Mouse (Mus musculus): Measurements from ENCODE around the gene Pde4b. TPM values are rescaled to one million over a fixed set of nuclear protein-coding genes. Genes with fewer than 3 reads are reported as not detected.

Pde4b gene
- polyA plus RNA-seq, 1 experiment from 2014 or later, result 6.8 TPM

DNA sequence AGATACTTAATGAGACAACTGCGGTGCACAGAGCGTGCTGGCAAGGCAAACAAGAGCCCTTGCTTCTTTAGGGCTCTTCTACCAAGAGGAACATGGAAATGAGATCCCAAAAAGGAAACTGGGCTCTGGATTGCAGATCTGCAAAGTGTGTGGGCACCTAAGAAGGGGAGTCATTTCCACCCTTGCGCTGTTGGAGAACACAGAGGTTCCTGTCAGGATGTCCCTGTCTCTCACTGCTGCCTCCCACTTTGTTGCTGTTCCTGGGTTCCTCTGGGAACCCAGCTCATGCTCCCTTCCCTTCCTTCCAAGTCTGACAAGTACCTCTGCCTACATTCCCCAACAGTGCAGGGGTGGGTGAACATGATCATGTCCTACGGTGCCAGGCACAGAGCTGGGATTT lies 61.4 kb downstream of the Pde4b start:
- Histone ChIP-seq H3K36me3 (ENCODE audit: control insufficient read depth, insufficient read depth, low read length) (no peaks in the 10 kb centered on the region), H3K27me3 (ENCODE audit: control insufficient read depth, insufficient read depth, low read length) (no peaks in the 10 kb centered on the region), H3K4me1 (ENCODE audit: control insufficient read depth, insufficient read depth, low read length) (no peaks in the 10 kb centered on the region), H3K4me2 (ENCODE audit: low read depth, severe bottlenecking) (no peak overlapping the region), H3K9me3 (ENCODE audit: control insufficient read depth, low read length) (no peaks in the 10 kb centered on the region), H3K27ac (replicated peaks; ENCODE audit: low read depth, low read length) (no peak overlapping the region), H3K4me3 (ENCODE audit: low read depth, low read length) (no peak overlapping the region), H3K9ac (ENCODE audit: low read length) (no peak overlapping the region)
- DNase-seq (ENCODE audit: low spot score), result no peak
- WGBS, result 86% methylated on average over 4 of the region's 4 CpGs
- ATAC-seq (ENCODE audit: insufficient number of reproducible peaks, low FRiP score, low TSS enrichment, low read depth), result no peak

DNA sequence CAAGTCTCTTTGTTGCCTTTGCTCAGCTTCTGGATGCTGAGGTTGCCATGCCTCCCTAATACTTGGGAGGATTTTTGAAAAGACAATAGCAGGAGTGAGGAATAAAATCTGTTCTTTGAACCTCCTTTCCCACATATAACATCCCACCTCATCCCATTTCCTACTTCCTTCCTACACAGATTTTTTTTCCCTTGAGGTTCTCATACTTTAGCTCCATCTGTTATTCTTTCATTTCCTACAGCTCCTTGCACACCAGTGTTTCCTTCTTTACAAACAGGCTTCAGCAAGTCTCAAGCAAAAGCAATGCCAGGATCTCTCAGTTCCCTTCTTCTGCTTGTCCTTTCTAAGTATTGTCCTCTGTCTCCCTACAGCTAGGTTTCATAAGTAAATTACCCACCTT lies 71.8 kb downstream of the Pde4b start:
- no peak overlapping the region for H3K27ac ChIP-seq (replicated peaks; ENCODE audit: low read depth, low read length)
- H3K27me3 ChIP-seq (ENCODE audit: control insufficient read depth, insufficient read depth, low read length), result no peaks in the 10 kb centered on the region
- no peak overlapping the region for H3K4me3 ChIP-seq (ENCODE audit: low read depth, low read length)
- H3K36me3 ChIP-seq (ENCODE audit: control insufficient read depth, insufficient read depth, low read length), result no peaks in the 10 kb centered on the region
- H3K9ac ChIP-seq (ENCODE audit: low read length), result no peak overlapping the region
- H3K4me2 ChIP-seq (ENCODE audit: low read depth, severe bottlenecking), result no peak overlapping the region
- ATAC-seq (ENCODE audit: insufficient number of reproducible peaks, low FRiP score, low TSS enrichment, low read depth), result no peak
- no peaks in the 10 kb centered on the region for H3K9me3 ChIP-seq (ENCODE audit: control insufficient read depth, low read length)
- DNase-seq (ENCODE audit: low spot score), result no peak
- no peaks in the 10 kb centered on the region for H3K4me1 ChIP-seq (ENCODE audit: control insufficient read depth, insufficient read depth, low read length)

DNA sequence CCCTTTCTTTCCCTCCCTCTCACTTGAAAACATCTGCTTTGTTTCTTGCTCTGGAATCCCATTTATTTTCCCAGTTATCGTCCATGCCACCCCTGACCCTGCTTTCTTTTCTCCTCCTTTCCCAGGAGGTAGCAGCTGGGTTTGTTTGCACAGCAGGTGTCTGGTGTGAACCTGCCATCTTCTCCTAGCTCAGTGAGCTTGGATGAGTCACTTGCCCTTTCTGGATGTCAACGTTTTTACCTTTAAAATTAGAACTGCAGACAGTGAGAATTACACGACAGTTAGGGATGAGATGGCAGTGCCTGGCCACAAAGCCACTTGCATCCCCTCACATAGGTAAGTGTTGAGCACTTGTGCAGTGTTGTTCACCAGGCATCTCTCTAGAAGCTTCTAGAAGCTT lies 84.3 kb downstream of the Pde4b start:
- WGBS, result 52% methylated on average over 3 of the region's 3 CpGs
- no peak overlapping the region for H3K4me3 ChIP-seq (ENCODE audit: low read depth, low read length)
- H3K27me3 ChIP-seq (ENCODE audit: control insufficient read depth, insufficient read depth, low read length), result no peaks in the 10 kb centered on the region
- H3K9ac ChIP-seq (ENCODE audit: low read length), result no peak overlapping the region
- no peaks in the 10 kb centered on the region for H3K9me3 ChIP-seq (ENCODE audit: control insufficient read depth, low read length)
- H3K36me3 ChIP-seq (ENCODE audit: control insufficient read depth, insufficient read depth, low read length), result no peaks in the 10 kb centered on the region
- ATAC-seq (ENCODE audit: insufficient number of reproducible peaks, low FRiP score, low TSS enrichment, low read depth) (no peak), DNase-seq (ENCODE audit: low spot score) (no peak)
- no peak overlapping the region for H3K27ac ChIP-seq (replicated peaks; ENCODE audit: low read depth, low read length)
- no peaks in the 10 kb centered on the region for H3K4me1 ChIP-seq (ENCODE audit: control insufficient read depth, insufficient read depth, low read length)
- no peak overlapping the region for H3K4me2 ChIP-seq (ENCODE audit: low read depth, severe bottlenecking)

DNA sequence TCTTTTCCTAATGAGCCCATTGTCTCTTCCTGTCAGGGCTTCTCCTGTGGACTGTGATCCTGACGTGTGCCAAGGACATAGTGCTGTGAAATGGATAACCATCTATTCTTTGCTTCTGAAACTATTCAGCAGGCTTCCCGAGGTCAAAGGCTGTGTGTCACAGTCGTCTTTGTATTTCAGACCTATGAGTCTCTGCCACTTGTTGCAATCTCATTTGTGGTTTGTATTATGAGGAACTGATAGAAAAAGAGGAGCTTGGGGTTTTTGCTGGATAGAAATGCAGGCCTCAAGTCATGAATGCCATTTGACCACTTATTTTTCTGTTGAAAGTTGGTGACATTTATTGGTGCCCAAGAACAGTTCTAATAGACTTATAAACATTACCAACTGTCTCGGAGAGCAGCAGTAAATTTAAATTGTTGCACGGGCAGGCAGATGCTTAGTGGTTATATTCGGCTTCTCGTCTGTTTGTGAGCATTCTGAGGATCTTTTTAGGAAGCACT lies 85.4 kb downstream of the Pde4b start:
- Histone ChIP-seq H3K27ac (replicated peaks; ENCODE audit: low read depth, low read length) (no peak overlapping the region), H3K36me3 (ENCODE audit: control insufficient read depth, insufficient read depth, low read length) (no peaks in the 10 kb centered on the region), H3K27me3 (ENCODE audit: control insufficient read depth, insufficient read depth, low read length) (no peaks in the 10 kb centered on the region), H3K4me1 (ENCODE audit: control insufficient read depth, insufficient read depth, low read length) (no peaks in the 10 kb centered on the region), H3K4me2 (ENCODE audit: low read depth, severe bottlenecking) (no peak overlapping the region), H3K9ac (ENCODE audit: low read length) (no peak overlapping the region), H3K4me3 (ENCODE audit: low read depth, low read length) (no peak overlapping the region), H3K9me3 (ENCODE audit: control insufficient read depth, low read length) (no peaks in the 10 kb centered on the region)
- no peak for DNase-seq (ENCODE audit: low spot score)
- ATAC-seq (ENCODE audit: insufficient number of reproducible peaks, low FRiP score, low TSS enrichment, low read depth), result no peak
- 61% methylated on average over 7 of the region's 7 CpGs for WGBS

DNA sequence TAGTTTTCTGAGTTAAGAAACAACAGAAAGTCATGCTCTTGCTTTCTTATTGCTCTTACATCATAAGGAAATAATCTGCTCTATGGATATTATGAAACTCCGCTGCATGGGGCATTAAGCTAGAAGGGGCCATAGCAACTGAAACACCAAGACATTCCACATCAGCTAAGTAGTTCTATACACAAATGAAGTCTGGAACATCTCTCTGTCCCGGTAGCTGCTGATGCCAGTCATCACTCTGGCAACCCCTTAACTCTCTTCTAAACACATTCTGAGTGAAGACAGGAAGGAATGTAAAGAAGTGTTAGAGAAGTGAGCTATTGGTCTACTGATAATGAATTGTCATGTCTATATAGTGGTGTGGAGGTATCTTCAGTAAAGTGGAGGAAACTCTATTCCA lies 88.6 kb downstream of the Pde4b start:
- no peak for ATAC-seq (ENCODE audit: insufficient number of reproducible peaks, low FRiP score, low TSS enrichment, low read depth)
- Histone ChIP-seq H3K4me1 (ENCODE audit: control insufficient read depth, insufficient read depth, low read length) (no peaks in the 10 kb centered on the region), H3K4me3 (ENCODE audit: low read depth, low read length) (no peak overlapping the region), H3K9ac (ENCODE audit: low read length) (no peak overlapping the region), H3K36me3 (ENCODE audit: control insufficient read depth, insufficient read depth, low read length) (no peaks in the 10 kb centered on the region), H3K9me3 (ENCODE audit: control insufficient read depth, low read length) (no peaks in the 10 kb centered on the region), H3K4me2 (ENCODE audit: low read depth, severe bottlenecking) (no peak overlapping the region), H3K27me3 (ENCODE audit: control insufficient read depth, insufficient read depth, low read length) (no peaks in the 10 kb centered on the region), H3K27ac (replicated peaks; ENCODE audit: low read depth, low read length) (no peak overlapping the region)
- no peak for DNase-seq (ENCODE audit: low spot score)
- 80% methylated on average over 2 of the region's 2 CpGs for WGBS

DNA sequence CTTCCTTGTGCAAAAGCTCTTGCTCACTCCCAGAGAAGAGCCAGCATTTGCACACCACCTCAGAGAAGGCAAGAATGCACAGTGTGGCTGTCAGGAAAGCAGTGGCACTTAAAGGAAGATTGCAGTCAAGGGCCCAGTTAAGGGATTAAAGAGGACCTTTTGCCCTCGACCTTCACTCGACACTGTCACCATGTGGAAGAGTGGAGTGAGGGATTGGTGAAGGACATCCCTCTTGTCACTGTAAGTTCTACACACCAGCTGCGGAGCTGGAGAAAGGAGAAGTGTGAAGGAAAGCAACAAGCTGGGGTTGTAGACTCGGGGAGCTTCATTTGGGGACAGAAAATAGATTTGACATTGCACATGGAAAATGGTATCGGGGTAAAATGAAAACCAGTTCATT lies 89.9 kb downstream of the Pde4b start:
- no peak overlapping the region for H3K9ac ChIP-seq (ENCODE audit: low read length)
- H3K27me3 ChIP-seq (ENCODE audit: control insufficient read depth, insufficient read depth, low read length), result no peaks in the 10 kb centered on the region
- no peaks in the 10 kb centered on the region for H3K9me3 ChIP-seq (ENCODE audit: control insufficient read depth, low read length)
- H3K4me2 ChIP-seq (ENCODE audit: low read depth, severe bottlenecking), result no peak overlapping the region
- DNase-seq (ENCODE audit: low spot score) (no peak), ATAC-seq (ENCODE audit: insufficient number of reproducible peaks, low FRiP score, low TSS enrichment, low read depth) (no peak)
- H3K36me3 ChIP-seq (ENCODE audit: control insufficient read depth, insufficient read depth, low read length), result no peaks in the 10 kb centered on the region
- no peaks in the 10 kb centered on the region for H3K4me1 ChIP-seq (ENCODE audit: control insufficient read depth, insufficient read depth, low read length)
- no peak overlapping the region for H3K4me3 ChIP-seq (ENCODE audit: low read depth, low read length)
- H3K27ac ChIP-seq (replicated peaks; ENCODE audit: low read depth, low read length), result no peak overlapping the region
- WGBS, result 76% methylated on average over 5 of the region's 5 CpGs

DNA sequence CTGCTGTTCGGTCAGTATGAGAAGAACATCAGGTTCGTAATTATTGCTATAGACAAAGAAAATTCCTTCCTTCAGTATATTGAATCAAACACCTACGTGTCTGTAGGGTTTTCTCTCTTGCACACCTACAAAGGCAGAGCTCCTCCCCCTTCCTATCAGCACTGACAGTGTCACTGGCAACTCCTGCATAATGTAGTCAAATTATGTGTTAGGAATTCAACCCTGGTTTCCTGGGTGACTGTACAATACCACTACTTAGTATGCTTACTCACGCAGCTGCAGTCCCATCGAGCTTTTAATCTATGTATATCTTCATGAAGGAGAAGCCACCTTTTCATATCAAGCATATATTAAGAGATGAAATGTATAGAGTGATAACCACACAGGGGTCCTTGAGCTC lies 99.5 kb downstream of the Pde4b start:
- ATAC-seq (ENCODE audit: insufficient number of reproducible peaks, low FRiP score, low TSS enrichment, low read depth) (no peak), DNase-seq (ENCODE audit: low spot score) (no peak)
- no peak overlapping the region for H3K4me2 ChIP-seq (ENCODE audit: low read depth, severe bottlenecking)
- H3K4me3 ChIP-seq (ENCODE audit: low read depth, low read length), result no peak overlapping the region
- H3K9me3 ChIP-seq (ENCODE audit: control insufficient read depth, low read length), result no peaks in the 10 kb centered on the region
- no peaks in the 10 kb centered on the region for H3K4me1 ChIP-seq (ENCODE audit: control insufficient read depth, insufficient read depth, low read length)
- H3K27me3 ChIP-seq (ENCODE audit: control insufficient read depth, insufficient read depth, low read length), result no peaks in the 10 kb centered on the region
- H3K9ac ChIP-seq (ENCODE audit: low read length), result no peak overlapping the region
- no peak overlapping the region for H3K27ac ChIP-seq (replicated peaks; ENCODE audit: low read depth, low read length)
- H3K36me3 ChIP-seq (ENCODE audit: control insufficient read depth, insufficient read depth, low read length), result no peaks in the 10 kb centered on the region
- WGBS, result 88% methylated on average over 5 of the region's 5 CpGs

DNA sequence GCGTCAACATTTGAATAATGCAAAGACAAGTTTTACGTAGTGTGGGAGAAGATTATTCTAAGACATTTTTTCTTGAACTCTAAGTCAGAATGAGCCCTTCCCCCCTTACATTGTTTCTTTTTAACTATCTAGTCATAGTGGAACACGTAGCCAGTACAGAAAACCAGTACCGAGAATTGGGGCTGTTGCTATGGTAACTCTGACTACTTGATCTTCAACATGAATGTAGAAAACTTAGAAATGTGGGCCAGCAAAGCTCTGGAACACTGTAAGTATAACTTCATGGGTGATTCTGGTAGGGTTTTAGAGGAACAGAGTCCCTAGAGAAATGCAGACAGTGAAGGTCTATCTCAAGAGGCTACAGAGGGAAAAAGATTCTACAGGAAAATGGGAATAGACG lies 110.4 kb downstream of the Pde4b start:
- ATAC-seq (ENCODE audit: insufficient number of reproducible peaks, low FRiP score, low TSS enrichment, low read depth) (no peak), DNase-seq (ENCODE audit: low spot score) (no peak)
- Histone ChIP-seq H3K27me3 (ENCODE audit: control insufficient read depth, insufficient read depth, low read length) (no peaks in the 10 kb centered on the region), H3K9me3 (ENCODE audit: control insufficient read depth, low read length) (no peaks in the 10 kb centered on the region), H3K9ac (ENCODE audit: low read length) (no peak overlapping the region), H3K36me3 (ENCODE audit: control insufficient read depth, insufficient read depth, low read length) (no peaks in the 10 kb centered on the region), H3K4me1 (ENCODE audit: control insufficient read depth, insufficient read depth, low read length) (no peaks in the 10 kb centered on the region), H3K27ac (replicated peaks; ENCODE audit: low read depth, low read length) (no peak overlapping the region), H3K4me3 (ENCODE audit: low read depth, low read length) (no peak overlapping the region), H3K4me2 (ENCODE audit: low read depth, severe bottlenecking) (no peak overlapping the region)
- 93% methylated on average over 5 of the region's 5 CpGs for WGBS

DNA sequence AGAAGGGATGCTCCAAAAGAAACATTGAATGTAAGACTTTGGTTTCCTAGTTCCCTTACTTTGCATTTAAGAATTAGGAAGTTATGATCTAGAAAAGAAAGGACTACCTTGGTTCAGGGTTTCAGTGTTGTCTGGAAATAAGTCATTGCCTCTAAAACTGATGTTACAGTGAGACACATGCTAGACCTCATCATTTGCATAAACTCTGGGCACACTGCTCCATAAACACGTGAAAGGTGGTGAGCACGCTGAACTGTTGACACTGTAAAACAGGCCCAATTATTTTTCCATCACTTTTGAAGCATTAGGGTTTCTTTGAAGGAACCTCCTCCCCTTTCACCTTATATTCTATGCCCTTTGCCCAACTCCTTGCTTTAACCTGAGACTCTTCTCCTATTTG lies 122.4 kb downstream of the Pde4b start:
- Histone ChIP-seq H3K36me3 (ENCODE audit: control insufficient read depth, insufficient read depth, low read length) (no peaks in the 10 kb centered on the region), H3K27me3 (ENCODE audit: control insufficient read depth, insufficient read depth, low read length) (no peaks in the 10 kb centered on the region), H3K27ac (replicated peaks; ENCODE audit: low read depth, low read length) (no peak overlapping the region), H3K4me1 (ENCODE audit: control insufficient read depth, insufficient read depth, low read length) (no peaks in the 10 kb centered on the region), H3K9ac (ENCODE audit: low read length) (no peak overlapping the region), H3K4me2 (ENCODE audit: low read depth, severe bottlenecking) (no peak overlapping the region), H3K9me3 (ENCODE audit: control insufficient read depth, low read length) (no peaks in the 10 kb centered on the region), H3K4me3 (ENCODE audit: low read depth, low read length) (no peak overlapping the region)
- DNase-seq (ENCODE audit: low spot score) (no peak), ATAC-seq (ENCODE audit: insufficient number of reproducible peaks, low FRiP score, low TSS enrichment, low read depth) (no peak)
- 81% methylated on average over 2 of the region's 2 CpGs for WGBS
